Mouse (Mus musculus) right cerebral cortex, adult 2 months (tissue): ENCODE results near the gene Pygl.
"Not testable (repeated sequence)": the region's sequence is repeated elsewhere in the genome, so short reads cannot be mapped to it uniquely, and the experiment has no call there.

Experiments
- DNase-seq, 2 experiments: peaks; one replicate each; pipeline ENCODE4 v3.0.0; 2021 to 2022; ENCODE audit warnings: low spot score in 2 of 2

Pygl gene

DNA sequence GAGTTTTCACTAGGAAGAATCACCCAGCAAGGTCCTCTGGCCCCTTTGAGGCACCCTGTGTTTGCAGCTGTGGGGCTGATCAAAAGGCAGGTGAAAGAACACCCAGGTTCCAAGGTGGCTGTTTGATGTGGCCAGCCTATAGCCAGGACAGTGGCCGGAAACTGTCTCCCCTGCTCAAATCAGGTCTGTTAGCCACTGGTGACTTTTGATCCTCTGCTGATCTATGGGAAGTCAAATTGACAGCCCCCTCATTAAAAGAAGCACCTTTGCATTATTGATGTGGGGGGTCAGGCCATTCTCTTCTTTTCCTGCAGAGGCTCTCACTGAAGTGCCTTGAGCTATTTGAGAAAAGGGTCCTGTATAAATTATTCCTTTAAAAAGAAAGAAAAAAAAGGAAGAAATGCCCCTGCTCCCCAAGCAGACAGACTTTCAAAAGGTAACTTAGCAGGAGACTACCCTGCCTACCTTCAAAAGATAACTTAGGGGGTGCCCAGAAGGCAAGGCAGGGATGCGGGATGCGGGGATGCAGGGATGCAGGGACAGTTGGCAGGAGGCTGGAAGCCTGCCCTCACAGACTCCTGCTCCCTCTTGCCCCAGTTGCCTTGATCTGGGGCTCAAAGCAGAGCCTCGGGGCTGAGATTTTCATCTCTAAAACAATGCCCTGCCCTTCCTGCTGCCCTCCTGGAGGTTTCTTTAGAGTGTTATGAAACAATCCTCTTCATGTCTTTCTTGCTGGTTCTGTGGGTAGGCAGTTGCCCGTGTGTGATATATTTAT lies 73.8 kb downstream of the Pygl start:
- no peak for DNase-seq

GRCm38 (mm10) chr12:70156222-70156621 lies 75.1 kb downstream of the Pygl start:
- no peak for DNase-seq

- no peak for DNase-seq
Measured at GRCm38 (mm10) chr12:70153842-70154241, 77.4 kb downstream of the Pygl start, which contains the start of gene Abhd12b. Gene Abhd12b (plus strand): TSS chr12:70154142.

- DNase-seq: no peak
Measured at GRCm38 (mm10) chr12:70148631-70149265, 82.5 kb downstream of the Pygl start.

- DNase-seq: no peak
Measured at GRCm38 (mm10) chr12:70147986-70148630, 83.2 kb downstream of the Pygl start.

- no peak for DNase-seq
Measured at GRCm38 (mm10) chr12:70145586-70145985, 85.7 kb downstream of the Pygl start.

GRCm38 (mm10) chr12:70144637-70145448 lies 86.4 kb downstream of the Pygl start:
- DNase-seq: peak; percentile 70 to 76

DNA sequence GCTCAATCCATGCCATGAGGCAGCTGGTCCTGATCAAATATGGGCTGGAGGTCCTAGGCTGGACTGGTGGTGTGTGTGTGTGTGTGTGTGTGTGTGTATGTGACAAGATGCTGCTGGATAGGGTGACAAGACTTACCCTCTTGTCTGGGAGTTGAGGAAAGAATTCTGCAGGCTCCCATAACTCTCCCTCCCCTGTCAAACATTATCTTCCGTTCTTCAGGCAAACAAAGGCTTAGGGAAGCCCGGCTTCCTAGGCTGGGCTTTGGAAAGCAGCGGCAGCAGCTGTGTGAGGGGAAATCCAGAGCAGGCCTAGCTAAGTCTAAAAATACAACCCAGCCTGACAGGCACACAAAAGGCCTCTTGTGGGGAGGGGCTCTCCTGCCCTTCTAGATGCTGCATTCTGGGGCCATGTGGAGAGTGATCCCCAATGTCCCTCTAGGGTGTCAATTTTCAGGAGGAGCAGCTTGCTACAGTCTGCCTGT lies 87.1 kb downstream of the Pygl start:
- not testable (repeated sequence) for DNase-seq

DNA sequence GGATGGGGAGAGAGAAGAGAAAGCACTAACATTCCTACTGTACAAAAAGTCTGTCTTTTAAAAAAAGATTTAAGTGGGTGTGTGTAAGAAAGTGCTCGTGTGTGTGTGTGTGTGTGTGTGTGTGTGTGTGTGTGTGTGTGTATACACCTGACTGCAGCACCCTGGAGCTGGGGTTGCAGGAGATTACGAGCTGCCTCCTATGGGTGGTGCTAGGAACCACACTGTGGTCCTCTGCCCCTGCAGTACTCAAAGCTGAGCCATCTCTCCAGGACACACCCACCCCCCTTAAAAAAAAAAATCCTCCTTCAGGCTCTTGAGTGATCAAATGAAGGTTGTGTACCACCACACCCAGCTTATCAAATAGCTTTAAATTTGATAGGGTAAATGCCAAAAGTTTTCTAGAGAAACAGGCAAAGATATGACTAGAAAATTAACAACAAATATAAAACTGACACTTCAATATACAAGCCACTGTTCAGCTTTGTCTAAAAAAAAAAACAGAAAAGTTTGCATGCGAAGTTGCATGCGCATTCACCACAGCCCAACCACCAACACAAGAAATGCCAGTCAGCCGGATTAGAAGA lies 90.2 kb downstream of the Pygl start:
- no peak for DNase-seq
